Mouse (Mus musculus) neural tube, embryonic 13.5 days (tissue): ENCODE measurements around the gene Tctex1d1. TPM values are rescaled to one million over a fixed set of nuclear protein-coding genes. Genes with fewer than 3 reads are reported as not detected.

Experiments used
- ATAC-seq: fragments of 200-750 bp; cut with Nextera tagmentation; 2 replicates; pipeline ENCODE4 v1.8.0; 2017; ENCODE audit warnings: low read depth, mild to moderate bottlenecking, moderate TSS enrichment, moderate library complexity
- H3K27ac ChIP-seq: fragments of 300-500 bp; sonication (generic); replicated peaks from 2 replicates; pipeline ENCODE4 v1.5.1; 2015; ENCODE audit warnings: moderate library complexity, mild to moderate bottlenecking, inconsistent platforms
- H3K27me3 ChIP-seq: fragments of 300-500 bp; sonication (generic); 2 replicates; pipeline ENCODE4 v1.6.1; 2015; ENCODE audit warnings: mild to moderate bottlenecking, inconsistent platforms
- H3K36me3 ChIP-seq: fragments of 300-500 bp; sonication (generic); 2 replicates; pipeline ENCODE4 v1.6.1; 2015; ENCODE audit warnings: mild to moderate bottlenecking, inconsistent platforms
- H3K4me1 ChIP-seq: fragments of 300-500 bp; sonication (generic); replicated peaks from 2 replicates; pipeline ENCODE4 v1.6.1; 2015; ENCODE audit warnings: inconsistent platforms
- H3K4me2 ChIP-seq: fragments of 300-500 bp; sonication (generic); 2 replicates; pipeline ENCODE4 v1.6.1; 2015; ENCODE audit warnings: inconsistent platforms, mild to moderate bottlenecking, moderate library complexity
- H3K4me3 ChIP-seq: fragments of 300-500 bp; sonication (generic); 2 replicates; pipeline ENCODE4 v1.5.1; 2015; ENCODE audit warnings: mild to moderate bottlenecking, inconsistent platforms
- H3K9ac ChIP-seq: fragments of 300-500 bp; sonication (generic); 2 replicates; pipeline ENCODE4 v1.6.1; 2015; ENCODE audit warnings: moderate library complexity, mild to moderate bottlenecking, inconsistent platforms
- H3K9me3 ChIP-seq: fragments of 300-500 bp; sonication (generic); 2 replicates; pipeline ENCODE4 v1.6.1; 2016; ENCODE audit warnings: inconsistent platforms
- WGBS: fragments of 180-500 bp; shearing (Covaris S2); methylation state at CpG from one replicate; pipeline ENCODE4 v1.1.7; 2015; 5-methylcytosine and 5-hydroxymethylcytosine counted together
- polyA plus RNA-seq: library from polyadenylated mRNA; unstranded; fragments of >200 nt; fragmentation: Nextera tagmentation; extraction: Ambion mirVana; gene quantifications from 2 replicates; pipeline ENCODE4 v1.2.1, GENCODE M21; 2015

The Tctex1d1 gene
- polyA plus RNA-seq, 1 experiment from 2014 or later, result 0.91 TPM

- Histone ChIP-seq H3K27ac (no peak overlapping the region), H3K4me3 (no peak overlapping the region), H3K4me2 (no peak overlapping the region), H3K9ac (no peak overlapping the region), H3K27me3 (no peaks in the 10 kb centered on the region), H3K36me3 (no peaks in the 10 kb centered on the region), H3K9me3 (no peaks in the 10 kb centered on the region), H3K4me1 (no peaks in the 10 kb centered on the region)
- 82% methylated on average over 4 of the region's 4 CpGs for WGBS
- no peak for ATAC-seq
Measured at GRCm38 (mm10) chr4:102990016-102990415, 11.6 kb downstream of the Tctex1d1 start.

GRCm38 (mm10) chr4:102990595-102991340 lies 12.4 kb downstream of the Tctex1d1 start:
- WGBS, result 86% methylated on average over 11 of the region's 11 CpGs
- Histone ChIP-seq H3K4me3 (no peak overlapping the region), H3K4me1 (no peaks in the 10 kb centered on the region), H3K27me3 (no peaks in the 10 kb centered on the region), H3K36me3 (no peaks in the 10 kb centered on the region), H3K9me3 (no peaks in the 10 kb centered on the region), H3K9ac (no peak overlapping the region), H3K4me2 (no peak overlapping the region), H3K27ac (no peak overlapping the region)
- ATAC-seq, result no peak

GRCm38 (mm10) chr4:102991685-102992084 lies 13.3 kb downstream of the Tctex1d1 start:
- Histone ChIP-seq H3K36me3 (no peaks in the 10 kb centered on the region), H3K27me3 (no peaks in the 10 kb centered on the region), H3K9me3 (no peaks in the 10 kb centered on the region), H3K4me2 (no peak overlapping the region), H3K4me3 (no peak overlapping the region), H3K4me1 (no peaks in the 10 kb centered on the region), H3K27ac (no peak overlapping the region), H3K9ac (no peak overlapping the region)
- WGBS, result 87% methylated on average over 3 of the region's 3 CpGs
- no peak for ATAC-seq

GRCm38 (mm10) chr4:103004681-103005080 lies 26.3 kb downstream of the Tctex1d1 start:
- Histone ChIP-seq H3K4me2 (no peak overlapping the region), H3K27ac (peak overlapping the region; percentile 78), H3K27me3 (no peaks in the 10 kb centered on the region), H3K9me3 (no peaks in the 10 kb centered on the region), H3K9ac (no peak overlapping the region), H3K36me3 (no peaks in the 10 kb centered on the region), H3K4me1 (peaks cover 30% of the 10 kb centered on the region), H3K4me3 (no peak overlapping the region)
- no peak for ATAC-seq
- WGBS, result 58% methylated on average over 4 of the region's 4 CpGs

GRCm38 (mm10) chr4:103005190-103005945 lies 27.0 kb downstream of the Tctex1d1 start:
- WGBS, result 38% methylated on average over 15 of the region's 15 CpGs
- Histone ChIP-seq H3K4me3 (no peak overlapping the region), H3K27ac (peak overlapping the region; percentile 78), H3K27me3 (no peaks in the 10 kb centered on the region), H3K4me2 (no peak overlapping the region), H3K4me1 (peaks cover 30% of the 10 kb centered on the region), H3K9ac (no peak overlapping the region), H3K9me3 (no peaks in the 10 kb centered on the region), H3K36me3 (no peaks in the 10 kb centered on the region)
- ATAC-seq, result peak; percentile 62; the same call in 1 of the 2 replicates

- ATAC-seq, result no peak
- 63% methylated on average over 5 of the region's 5 CpGs for WGBS
- no peaks in the 10 kb centered on the region for H3K36me3 ChIP-seq
Measured at GRCm38 (mm10) chr4:103006266-103006665, 27.9 kb downstream of the Tctex1d1 start.

GRCm38 (mm10) chr4:103006943-103007418 lies 28.6 kb downstream of the Tctex1d1 start:
- H3K4me1 ChIP-seq, result peaks cover 35% of the 10 kb centered on the region
- H3K27ac ChIP-seq, result peak overlapping the region; percentile 78
- no peak overlapping the region for H3K4me3 ChIP-seq
- no peaks in the 10 kb centered on the region for H3K27me3 ChIP-seq
- H3K9me3 ChIP-seq, result no peaks in the 10 kb centered on the region
- WGBS, result 37% methylated on average over 4 of the region's 4 CpGs
- 0 out of 2 replicates have a peak, but pooled peaks have one; percentile 7 for ATAC-seq
- H3K9ac ChIP-seq, result no peak overlapping the region
- H3K36me3 ChIP-seq, result no peaks in the 10 kb centered on the region
- no peak overlapping the region for H3K4me2 ChIP-seq

More at GRCm38 (mm10) chr4:103006266-103006665, 27.9 kb downstream of the Tctex1d1 start:
- no peaks in the 10 kb centered on the region for H3K27me3 ChIP-seq
- H3K4me3 ChIP-seq, result no peak overlapping the region
- peaks cover 30% of the 10 kb centered on the region for H3K4me1 ChIP-seq
- no peak overlapping the region for H3K9ac ChIP-seq
- H3K9me3 ChIP-seq, result no peaks in the 10 kb centered on the region
- no peak overlapping the region for H3K4me2 ChIP-seq
- H3K27ac ChIP-seq, result peak overlapping the region; percentile 78

GRCm38 (mm10) chr4:103010734-103011133 lies 32.3 kb downstream of the Tctex1d1 start:
- whole genome bisulfite sequencing, result 93% methylated on average over 4 of the region's 4 CpGs
- Histone ChIP-seq H3K4me3 (no peak overlapping the region), H3K9me3 (no peaks in the 10 kb centered on the region), H3K4me2 (no peak overlapping the region), H3K4me1 (peaks cover 34% of the 10 kb centered on the region), H3K27me3 (no peaks in the 10 kb centered on the region), H3K27ac (no peak overlapping the region), H3K36me3 (no peaks in the 10 kb centered on the region), H3K9ac (no peak overlapping the region)
- no peak for ATAC-seq

- Histone ChIP-seq H3K27ac (0 out of 2 replicates have a peak overlapping the region, but pooled peaks have one; percentile 53), H3K9me3 (no peaks in the 10 kb centered on the region), H3K4me1 (peaks cover 23% of the 10 kb centered on the region), H3K4me2 (0 out of 2 replicates have a peak overlapping the region, but pooled peaks have one; percentile 13), H3K9ac (no peak overlapping the region), H3K4me3 (no peak overlapping the region), H3K36me3 (no peaks in the 10 kb centered on the region), H3K27me3 (no peaks in the 10 kb centered on the region)
- WGBS, result 35% methylated on average over 7 of the region's 7 CpGs
- ATAC-seq, result no peak; the same call in 1 of the 2 replicates
Measured at GRCm38 (mm10) chr4:103011823-103012222, 33.4 kb downstream of the Tctex1d1 start.

- no peak overlapping the region for H3K27ac ChIP-seq
- H3K9ac ChIP-seq, result no peak overlapping the region
- no peaks in the 10 kb centered on the region for H3K27me3 ChIP-seq
- no peaks in the 10 kb centered on the region for H3K36me3 ChIP-seq
- ATAC-seq, result no peak
- no peak overlapping the region for H3K4me3 ChIP-seq
- H3K4me2 ChIP-seq, result peak overlapping the region; percentile 30
- H3K4me1 ChIP-seq, result peaks cover 15% of the 10 kb centered on the region
- WGBS, result 9% methylated on average over 4 of the region's 4 CpGs
- H3K9me3 ChIP-seq, result no peaks in the 10 kb centered on the region
Measured at GRCm38 (mm10) chr4:103013490-103013889, 35.1 kb downstream of the Tctex1d1 start.

- Histone ChIP-seq H3K27me3 (no peaks in the 10 kb centered on the region), H3K27ac (no peak within 1 kb of the TSS), H3K4me1 (no peaks in the 10 kb centered on the region), H3K4me2 (no peak within 1 kb of the TSS), H3K36me3 (no peaks in the 10 kb centered on the region), H3K4me3 (no peak within 1 kb of the TSS), H3K9me3 (no peaks in the 10 kb centered on the region), H3K9ac (no peak within 1 kb of the TSS)
- no peak for ATAC-seq
- WGBS, result 88% methylated on average over 4 of the region's 4 CpGs
Measured at GRCm38 (mm10) chr4:103026621-103027020, 48.2 kb downstream of the Tctex1d1 start, which contains the start of gene Insl5. Gene Insl5 (minus strand): TSS chr4:103026842.

- 85% methylated on average over 7 of the region's 7 CpGs for WGBS
Measured at GRCm38 (mm10) chr4:103027745-103028144, 49.3 kb downstream of the Tctex1d1 start.

More at GRCm38 (mm10) chr4:103027745-103028144, 49.3 kb downstream of the Tctex1d1 start:
- no peaks in the 10 kb centered on the region for H3K4me1 ChIP-seq
- H3K36me3 ChIP-seq, result no peaks in the 10 kb centered on the region
- no peaks in the 10 kb centered on the region for H3K9me3 ChIP-seq
- ATAC-seq, result no peak
- no peak overlapping the region for H3K4me3 ChIP-seq
- H3K27ac ChIP-seq, result no peak overlapping the region
- no peak overlapping the region for H3K9ac ChIP-seq
- H3K4me2 ChIP-seq, result no peak overlapping the region
- H3K27me3 ChIP-seq, result no peaks in the 10 kb centered on the region
